Mouse (Mus musculus) heart, adult 2 months (tissue): ENCODE data around the gene Mnat1.

Experiments used
- CTCF ChIP-seq: fragments of 200-600 bp; IDR thresholded peaks from 2 replicates; pipeline ENCODE4 v1.8.1; 2022; ENCODE audit warnings: antibody characterized with exemption, mild to moderate bottlenecking, moderate library complexity
- EP300 ChIP-seq: fragments of 200-500 bp; IDR thresholded peaks from 2 replicates; pipeline ENCODE4 v1.6.1; 2011; ENCODE audit warnings: low read depth, low read length, control low read depth; ENCODE audit not compliant: insufficient read depth
- POLR2A ChIP-seq: fragments of 200-500 bp; IDR thresholded peaks from 2 replicates; pipeline ENCODE4 v1.6.1; 2011; ENCODE audit warnings: mild to moderate bottlenecking, low read depth, low read length, control low read depth; ENCODE audit not compliant: insufficient read depth

- TF ChIP-seq POLR2A (no peak), CTCF (no peak), EP300 (no peak)
Observed at GRCm38 (mm10) chr12:73265381-73265978, 142.0 kb downstream of the Mnat1 start.
